8 mouse cellular contexts compared by ENCODE assay signal in the genomic region with DNA sequence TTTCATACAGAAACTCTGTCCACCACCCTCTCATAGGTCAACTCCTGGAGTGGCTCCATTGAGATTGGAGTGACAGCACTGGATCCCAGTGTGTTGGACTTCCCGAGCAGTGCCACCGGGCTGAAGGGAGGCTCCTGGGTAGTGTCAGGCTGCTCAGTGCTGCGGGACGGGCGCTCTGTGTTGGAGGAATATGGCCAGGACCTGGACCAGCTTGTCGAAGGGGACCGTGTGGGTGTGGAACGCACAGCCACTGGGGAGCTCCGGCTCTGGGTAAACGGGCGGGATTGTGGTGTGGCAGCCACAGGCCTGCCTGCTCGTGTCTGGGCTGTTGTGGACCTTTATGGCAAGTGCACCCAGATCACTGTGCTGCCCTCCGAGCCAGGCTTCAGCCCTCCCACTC. TPM values are rescaled to one million over a fixed set of nuclear protein-coding genes. Genes with fewer than 3 reads are reported as not detected.
A peak's percentile ranks its signal among the peaks of the same experiment; 100 is the strongest.
DNase-seq lines count a peak whose midpoint lies in the region; ATAC-seq and TF ChIP-seq lines count a peak whose summit lies in the region.

No protein-coding gene starts in this region.

- H3K27me3 ChIP-seq in lung, embryonic 16.5 days (ENCODE audit: control insufficient read depth, insufficient read depth, low read depth, low read length) = no peaks in the 10 kb centered on the region
- no peaks in the 10 kb centered on the region for H3K27me3 ChIP-seq in intestine, postnatal 0 days (replicated peaks; ENCODE audit: control insufficient read depth, insufficient read depth, low read length)
- H3K27me3 ChIP-seq in neural tube, embryonic 13.5 days = no peaks in the 10 kb centered on the region

- 78% methylated on average over 9 of the region's 13 CpGs for WGBS in lung, embryonic 16.5 days
- 67% methylated on average over 13 of the region's 13 CpGs for WGBS in intestine, postnatal 0 days
- 85% methylated on average over 13 of the region's 13 CpGs for WGBS in neural tube, embryonic 13.5 days

- H3K9ac ChIP-seq in lung, embryonic 16.5 days (ENCODE audit: low read length) = peak overlapping the region; percentile 90
- no peak overlapping the region for H3K9ac ChIP-seq in intestine, postnatal 0 days (ENCODE audit: low read depth, low read length)
- peak overlapping the region; percentile 97 for H3K9ac ChIP-seq in neural tube, embryonic 13.5 days

- peak; percentile 49 for DNase-seq in cerebellum, adult 9-11 months
- no peak for DNase-seq in cerebellum, adult 9-10 months
- no peak for DNase-seq in lung, adult 18-20 months
- no peak for DNase-seq in left cerebral cortex, adult 9 months (ENCODE audit: low spot score in 2 of 2)
- DNase-seq in kidney, postnatal 25 days = no peak

- no peak overlapping the region for H3K27ac ChIP-seq in lung, embryonic 16.5 days (ENCODE audit: low read length)
- no peak overlapping the region for H3K27ac ChIP-seq in intestine, postnatal 0 days (ENCODE audit: low read depth, low read length)
- no peak overlapping the region for H3K27ac ChIP-seq in neural tube, embryonic 13.5 days (replicated peaks)

- peaks cover 35% of the 10 kb centered on the region for H3K36me3 ChIP-seq in lung, embryonic 16.5 days (ENCODE audit: control insufficient read depth, insufficient read depth, low read length)
- peaks cover 41% of the 10 kb centered on the region for H3K36me3 ChIP-seq in intestine, postnatal 0 days (ENCODE audit: control insufficient read depth, insufficient read depth)
- peaks cover 44% of the 10 kb centered on the region for H3K36me3 ChIP-seq in neural tube, embryonic 13.5 days

- H3K4me1 ChIP-seq in lung, embryonic 16.5 days (replicated peaks; ENCODE audit: control insufficient read depth, insufficient read depth, low read length) = peaks cover 19% of the 10 kb centered on the region
- H3K4me1 ChIP-seq in intestine, postnatal 0 days (replicated peaks; ENCODE audit: control insufficient read depth, insufficient read depth, low read length) = no peaks in the 10 kb centered on the region
- peaks cover 38% of the 10 kb centered on the region for H3K4me1 ChIP-seq in neural tube, embryonic 13.5 days (replicated peaks)

- ATAC-seq in lung, embryonic 16.5 days (ENCODE audit: low read depth) = no peak
- ATAC-seq in intestine, postnatal 0 days = no peak
- ATAC-seq in neural tube, embryonic 13.5 days (ENCODE audit: low read depth) = no peak

- H3K4me2 ChIP-seq in lung, embryonic 16.5 days (ENCODE audit: low read depth, low read length) = peak overlapping the region; percentile 99
- peak overlapping the region; percentile 98 for H3K4me2 ChIP-seq in intestine, postnatal 0 days (replicated peaks; ENCODE audit: low read depth)
- H3K4me2 ChIP-seq in neural tube, embryonic 13.5 days = peak overlapping the region; percentile 98

- H3K9me3 ChIP-seq in lung, embryonic 16.5 days (ENCODE audit: control insufficient read depth, low read length) = no peaks in the 10 kb centered on the region
- H3K9me3 ChIP-seq in intestine, postnatal 0 days (ENCODE audit: control insufficient read depth) = no peaks in the 10 kb centered on the region
- no peaks in the 10 kb centered on the region for H3K9me3 ChIP-seq in neural tube, embryonic 13.5 days

- no peak for TF ChIP-seq CTCF in intestine, postnatal 0 days (IDR thresholded peaks at IDR 0.05; ENCODE audit: low read depth)

- H3K4me3 ChIP-seq in lung, embryonic 16.5 days (ENCODE audit: low read length) = peak overlapping the region; percentile 81
- H3K4me3 ChIP-seq in intestine, postnatal 0 days (ENCODE audit: low read depth, low read length) = no peak overlapping the region
- peak overlapping the region; percentile 76 for H3K4me3 ChIP-seq in neural tube, embryonic 13.5 days

RNA-seq across cellular contexts. Expression of gene Neurl4, which starts 2.1 kb away (rescaled TPM):
- 5.7 and 6.4 TPM in 2 replicates for polyA plus RNA-seq in lung, embryonic 16.5 days (2015; fragmentation: Nextera tagmentation; extraction: Ambion mirVana)
- polyA plus RNA-seq in intestine, postnatal 0 days (2015; fragmentation: Nextera tagmentation; extraction: Ambion mirVana) = 9.7 and 10.3 TPM in 2 replicates
- 13.8 and 20.5 TPM in 2 replicates for polyA plus RNA-seq in neural tube, embryonic 13.5 days (2015; fragmentation: Nextera tagmentation; extraction: Ambion mirVana)

RNA-seq across cellular contexts. Expression of gene 2810408A11Rik, which starts 2.2 kb away (rescaled TPM):
- 7.9 and 8.6 TPM in 2 replicates for polyA plus RNA-seq in lung, embryonic 16.5 days (2015; fragmentation: Nextera tagmentation; extraction: Ambion mirVana)
- 3.5 and 3.8 TPM in 2 replicates for polyA plus RNA-seq in intestine, postnatal 0 days (2015; fragmentation: Nextera tagmentation; extraction: Ambion mirVana)
- polyA plus RNA-seq in neural tube, embryonic 13.5 days (2015; fragmentation: Nextera tagmentation; extraction: Ambion mirVana) = 10.9 and 11.7 TPM in 2 replicates

RNA-seq across cellular contexts. Expression of gene Acap1, which starts 7.6 kb away (rescaled TPM):
- polyA plus RNA-seq in lung, embryonic 16.5 days (2015; fragmentation: Nextera tagmentation; extraction: Ambion mirVana) = 2.1 and 3.8 TPM in 2 replicates
- 1.1 TPM in 2 replicates for polyA plus RNA-seq in intestine, postnatal 0 days (2015; fragmentation: Nextera tagmentation; extraction: Ambion mirVana)
- polyA plus RNA-seq in neural tube, embryonic 13.5 days (2015; fragmentation: Nextera tagmentation; extraction: Ambion mirVana) = 0.28 and 0.80 TPM in 2 replicates

RNA-seq across cellular contexts. Expression of gene Gps2, which starts 10.7 kb away (rescaled TPM):
- polyA plus RNA-seq in lung, embryonic 16.5 days (2015; fragmentation: Nextera tagmentation; extraction: Ambion mirVana) = 85.1 and 87.8 TPM in 2 replicates
- 40.4 and 42.3 TPM in 2 replicates for polyA plus RNA-seq in intestine, postnatal 0 days (2015; fragmentation: Nextera tagmentation; extraction: Ambion mirVana)
- 60.4 and 76.5 TPM in 2 replicates for polyA plus RNA-seq in neural tube, embryonic 13.5 days (2015; fragmentation: Nextera tagmentation; extraction: Ambion mirVana)

RNA-seq across cellular contexts. Expression of gene Eif5a, which starts 18.8 kb away (rescaled TPM):
- 1,390 and 1,410 TPM in 2 replicates for polyA plus RNA-seq in lung, embryonic 16.5 days (2015; fragmentation: Nextera tagmentation; extraction: Ambion mirVana)
- polyA plus RNA-seq in intestine, postnatal 0 days (2015; fragmentation: Nextera tagmentation; extraction: Ambion mirVana) = 716 and 774 TPM in 2 replicates
- 1,157 and 1,178 TPM in 2 replicates for polyA plus RNA-seq in neural tube, embryonic 13.5 days (2015; fragmentation: Nextera tagmentation; extraction: Ambion mirVana)
